Mouse (Mus musculus): ENCODE results near the gene Olfr1264.

Olfr1264 gene

GRCm38 (mm10) chr2:90025477-90025876 is at the start of gene Olfr1264:
TSS of gene Olfr1264 (minus strand) at chr2:90025577.
- DNase-seq, result no peak

GRCm38 (mm10) chr2:90070065-90070464 is 44.7 kb upstream of the Olfr1264 start:
- no peak for DNase-seq

GRCm38 (mm10) chr2:90063494-90063893 is 38.1 kb upstream of the Olfr1264 start, which contains the start of gene Olfr140:
TSS of gene Olfr140 (minus strand) at chr2:90063594.
- no peak for DNase-seq

GRCm38 (mm10) chr2:90035037-90035436 is 9.7 kb upstream of the Olfr1264 start, which contains the start of gene Olfr1265:
TSS of gene Olfr1265 (plus strand) at chr2:90035337.
- no peak for DNase-seq

GRCm38 (mm10) chr2:90011831-90012230 is 13.5 kb downstream of the Olfr1264 start, which contains the start of gene Olfr1263:
TSS of gene Olfr1263 (plus strand) at chr2:90012131.
- DNase-seq, result no peak

GRCm38 (mm10) chr2:89999845-90000244 is 25.5 kb downstream of the Olfr1264 start, which contains the start of gene Olfr1262:
TSS of gene Olfr1262 (plus strand) at chr2:90000145.
- DNase-seq, result no peak

- DNase-seq, result no peak
Observed at GRCm38 (mm10) chr2:89990921-89991320, 34.5 kb downstream of the Olfr1264 start, which contains the start of gene Olfr1261. TSS of gene Olfr1261 (plus strand) at chr2:89991221.

GRCm38 (mm10) chr2:89977709-89978108 is 47.7 kb downstream of the Olfr1264 start:
- DNase-seq, result no peak

GRCm38 (mm10) chr2:89974184-89974583 is 51.2 kb downstream of the Olfr1264 start, which contains the start of gene Olfr1260:
TSS of gene Olfr1260 (plus strand) at chr2:89974340.
- DNase-seq, result no peak

Data from spleen, adult 18-20 months (tissue).